Mouse (Mus musculus) urinary bladder, postnatal 4 days (tissue): ENCODE data around the gene Epha2.

Experiments used
- DNase-seq, 2 experiments: peaks; one replicate each; pipeline ENCODE4 v3.0.0; 2021 to 2022; ENCODE audit warnings: low spot score in 2 of 2

Epha2 gene

GRCm38 (mm10) chr4:141303402-141304222, 2.6 kb downstream of the Epha2 start:
- DNase-seq: no peak

GRCm38 (mm10) chr4:141304223-141304611, 3.2 kb downstream of the Epha2 start:
- DNase-seq: no peak

- no peak for DNase-seq
These were observed 5.0 kb downstream of the Epha2 start for GRCm38 (mm10) chr4:141306057-141306456.

GRCm38 (mm10) chr4:141308381-141308780, 7.3 kb downstream of the Epha2 start:
- DNase-seq: no peak

- DNase-seq: no peak
These were observed 8.1 kb downstream of the Epha2 start for GRCm38 (mm10) chr4:141308857-141309772.

GRCm38 (mm10) chr4:141309773-141310145, 8.7 kb downstream of the Epha2 start:
- DNase-seq: no peak

- peak; percentile 77 to 79 for DNase-seq
These were observed 9.2 kb downstream of the Epha2 start for GRCm38 (mm10) chr4:141310191-141310606.

GRCm38 (mm10) chr4:141311078-141311477, 10.0 kb downstream of the Epha2 start:
- DNase-seq: no peak

GRCm38 (mm10) chr4:141311506-141311905, 10.5 kb downstream of the Epha2 start:
- DNase-seq: no peak

GRCm38 (mm10) chr4:141311908-141312307, 10.9 kb downstream of the Epha2 start:
- DNase-seq: no peak

- DNase-seq: no peak
These were observed 11.6 kb downstream of the Epha2 start for GRCm38 (mm10) chr4:141312513-141313131.

GRCm38 (mm10) chr4:141313481-141313880, 12.4 kb downstream of the Epha2 start:
- no peak for DNase-seq

GRCm38 (mm10) chr4:141313924-141314323, 12.9 kb downstream of the Epha2 start:
- no peak for DNase-seq

- DNase-seq: no peak
These were observed 13.7 kb downstream of the Epha2 start for GRCm38 (mm10) chr4:141314745-141315144.

- no peak for DNase-seq
These were observed 15.0 kb downstream of the Epha2 start for GRCm38 (mm10) chr4:141316023-141316422.

GRCm38 (mm10) chr4:141316498-141317180, 15.6 kb downstream of the Epha2 start:
- no peak for DNase-seq

GRCm38 (mm10) chr4:141317914-141318313, 16.9 kb downstream of the Epha2 start:
- no peak for DNase-seq

- DNase-seq: no peak
These were observed 21.5 kb downstream of the Epha2 start for GRCm38 (mm10) chr4:141322526-141322925.

- DNase-seq: no peak
These were observed 23.7 kb downstream of the Epha2 start for GRCm38 (mm10) chr4:141324771-141325191.

GRCm38 (mm10) chr4:141325636-141326035, 24.6 kb downstream of the Epha2 start:
- no peak for DNase-seq

GRCm38 (mm10) chr4:141327075-141327474, 26.0 kb downstream of the Epha2 start:
- DNase-seq: no peak

GRCm38 (mm10) chr4:141328742-141329141, 27.7 kb downstream of the Epha2 start:
- no peak for DNase-seq
